Mouse (Mus musculus) CD4-positive helper T cell, adult 2 months (primary cell): ENCODE results near the gene Enpp3.
A peak's percentile ranks its signal among the peaks of the same experiment; 100 is the strongest.

ENCODE experiments used
- DNase-seq: peaks from one replicate; pipeline ENCODE4 v3.0.0-alpha.2; 2012; ENCODE audit warnings: low read depth, missing footprints, low spot score

The Enpp3 gene

DNA sequence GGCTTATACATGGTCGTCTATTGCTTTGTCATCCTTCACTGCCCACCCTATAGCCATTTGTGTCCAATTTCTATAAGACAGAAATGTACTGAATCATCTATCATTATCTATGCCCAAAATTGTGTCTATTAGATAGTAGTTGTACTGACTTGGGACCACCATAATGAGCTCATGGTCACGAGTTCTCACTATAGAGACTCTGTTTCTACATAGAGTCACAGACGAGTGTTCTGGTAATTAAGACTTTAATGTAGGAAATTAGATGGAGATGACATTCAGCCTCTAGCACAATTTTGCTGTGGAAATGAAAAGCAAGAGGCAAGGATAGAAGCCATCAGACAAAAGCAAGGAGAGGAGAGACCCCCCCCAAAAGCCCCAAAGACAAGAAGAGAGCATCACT lies 78.0 kb downstream of the Enpp3 start:
- no peak for DNase-seq

DNA sequence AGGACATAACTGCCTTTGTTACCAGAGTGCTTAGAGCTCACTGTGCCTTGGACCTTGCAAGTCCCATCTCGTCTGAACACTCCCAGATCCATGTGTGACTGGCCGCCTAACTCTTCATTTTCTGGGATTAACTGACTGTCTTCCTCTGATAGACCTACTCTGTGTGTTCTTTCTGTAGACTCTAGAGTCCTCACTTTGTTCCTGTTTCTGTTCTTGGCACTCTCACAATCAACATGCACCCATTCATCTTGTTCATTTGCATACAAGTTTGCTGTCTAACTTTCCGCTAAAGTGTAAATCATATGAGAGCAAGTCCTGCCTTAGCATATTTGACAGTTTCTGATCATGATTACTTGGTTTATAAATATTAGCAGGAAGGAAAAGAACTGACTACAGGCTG lies 79.4 kb downstream of the Enpp3 start:
- no peak for DNase-seq

DNA sequence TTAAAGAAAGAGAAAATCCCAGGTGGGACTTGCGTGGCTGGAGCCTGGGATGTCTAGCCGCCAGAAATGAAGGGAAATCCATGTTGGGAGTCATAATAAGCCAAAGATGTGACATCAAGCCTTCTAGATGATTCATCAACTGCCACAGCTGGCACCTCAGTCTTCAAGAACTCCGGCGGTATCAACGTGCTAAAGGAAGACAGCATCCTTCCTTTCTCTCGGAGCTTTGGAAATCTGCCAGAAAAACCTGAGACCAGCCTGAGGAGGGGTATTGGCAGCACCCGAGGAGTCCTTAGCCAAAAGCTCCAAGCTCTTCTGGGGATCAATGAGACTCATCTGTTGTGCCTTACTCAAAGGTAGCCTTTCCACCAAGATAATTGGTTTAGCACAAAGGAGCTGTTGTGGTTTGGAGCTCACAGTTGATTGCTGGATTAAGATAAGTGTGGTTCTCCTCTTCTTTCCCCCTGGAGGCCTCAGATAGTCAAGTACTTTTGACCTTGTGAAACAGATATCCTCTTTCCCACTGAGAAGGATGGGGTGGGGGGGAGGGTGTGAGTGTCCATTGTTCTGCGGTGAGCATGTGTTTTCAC lies 84.2 kb downstream of the Enpp3 start:
- no peak for DNase-seq

DNA sequence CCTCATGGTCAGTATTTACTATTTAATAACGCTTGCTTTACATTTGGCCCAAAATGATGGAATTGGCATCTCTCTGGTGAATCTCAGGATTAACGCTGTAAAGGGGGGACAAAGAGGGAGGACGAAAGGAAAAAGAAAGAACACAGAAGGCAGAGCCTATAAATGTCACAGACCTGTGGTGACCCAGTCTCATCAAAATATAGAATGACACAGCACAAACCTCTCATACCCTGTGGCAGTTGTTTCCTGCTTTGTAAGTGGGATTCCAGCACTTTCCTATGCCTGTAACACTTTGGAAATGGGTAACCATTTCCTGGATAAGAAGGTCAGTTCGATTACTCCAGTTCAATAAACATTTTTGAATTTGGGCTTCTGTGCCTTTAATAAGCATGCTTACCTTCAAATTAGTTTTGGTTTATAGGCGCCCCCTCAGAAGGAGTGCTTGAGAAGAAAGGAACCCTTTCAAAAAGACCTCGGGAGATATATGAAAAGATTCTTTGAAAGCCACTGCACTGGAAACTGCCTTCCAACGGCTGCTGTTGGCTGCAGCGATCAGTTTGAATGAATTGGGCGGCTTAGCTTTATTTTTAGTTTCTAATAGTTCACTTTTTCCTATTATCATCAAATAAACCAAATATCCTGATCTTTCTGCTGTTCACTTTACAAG lies 87.6 kb downstream of the Enpp3 start:
- DNase-seq, result no peak

DNA sequence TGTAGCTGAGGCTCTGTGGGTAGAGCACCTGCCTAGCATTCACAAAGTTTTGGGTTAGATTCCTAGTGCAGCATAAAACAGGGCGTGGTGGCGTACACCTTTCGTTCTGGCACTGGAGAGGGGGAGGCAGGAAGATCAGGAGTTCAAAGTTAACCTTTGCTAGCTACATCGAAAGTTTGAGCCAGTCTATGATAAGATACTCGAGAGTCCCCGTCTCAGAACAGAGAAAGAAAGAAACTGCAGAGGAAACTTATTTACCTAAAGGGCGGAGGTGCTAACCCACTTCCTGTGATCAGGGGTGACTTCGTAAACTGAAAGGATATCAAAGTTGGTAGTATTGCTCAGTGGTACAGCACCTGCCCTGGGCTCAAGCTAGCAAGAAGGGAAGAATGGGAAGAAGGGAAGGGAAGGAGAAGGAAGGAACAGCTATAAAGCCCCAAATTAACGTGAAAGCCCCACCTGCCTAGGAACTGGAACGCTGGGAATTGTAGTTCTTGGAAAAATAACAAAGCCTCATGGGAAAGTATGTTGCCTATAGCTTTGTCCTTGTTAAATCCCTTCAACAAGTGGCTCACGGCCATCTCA lies 88.3 kb downstream of the Enpp3 start:
- peak; percentile 88 for DNase-seq

DNA sequence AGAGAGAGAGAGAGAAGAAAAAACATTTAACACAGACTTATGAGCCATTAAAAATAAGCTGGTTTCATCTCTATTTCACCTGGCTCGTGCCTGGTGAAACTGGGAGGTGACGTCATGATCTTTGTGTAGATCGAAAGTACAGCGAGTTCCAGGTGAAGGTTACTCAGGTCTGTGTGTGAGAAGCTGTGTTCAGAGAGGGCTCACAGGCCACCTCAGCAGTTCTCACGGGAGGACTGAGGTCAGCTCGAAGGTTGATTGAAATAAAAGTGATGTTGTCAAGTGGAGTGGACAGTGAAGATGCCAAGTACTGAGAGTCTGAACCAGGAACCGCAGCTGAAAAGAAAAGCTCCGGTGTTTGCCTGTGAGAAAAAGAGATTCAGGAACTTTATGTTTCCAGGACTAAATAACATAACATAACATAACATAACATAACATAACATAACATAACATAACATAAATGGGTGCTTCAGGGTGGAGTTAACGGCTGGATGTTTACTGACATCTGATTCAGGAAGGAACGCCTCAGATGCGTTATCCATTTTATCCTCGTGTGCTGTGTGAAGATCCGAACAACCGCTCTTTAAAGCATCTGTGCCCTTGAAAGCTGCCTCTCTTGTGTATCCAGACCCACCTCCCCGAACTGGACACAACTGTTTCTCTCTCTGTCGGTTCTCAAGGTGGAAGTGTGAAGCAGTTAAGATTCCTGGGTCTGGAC lies 88.9 kb downstream of the Enpp3 start:
- DNase-seq, result peak; percentile 81

DNA sequence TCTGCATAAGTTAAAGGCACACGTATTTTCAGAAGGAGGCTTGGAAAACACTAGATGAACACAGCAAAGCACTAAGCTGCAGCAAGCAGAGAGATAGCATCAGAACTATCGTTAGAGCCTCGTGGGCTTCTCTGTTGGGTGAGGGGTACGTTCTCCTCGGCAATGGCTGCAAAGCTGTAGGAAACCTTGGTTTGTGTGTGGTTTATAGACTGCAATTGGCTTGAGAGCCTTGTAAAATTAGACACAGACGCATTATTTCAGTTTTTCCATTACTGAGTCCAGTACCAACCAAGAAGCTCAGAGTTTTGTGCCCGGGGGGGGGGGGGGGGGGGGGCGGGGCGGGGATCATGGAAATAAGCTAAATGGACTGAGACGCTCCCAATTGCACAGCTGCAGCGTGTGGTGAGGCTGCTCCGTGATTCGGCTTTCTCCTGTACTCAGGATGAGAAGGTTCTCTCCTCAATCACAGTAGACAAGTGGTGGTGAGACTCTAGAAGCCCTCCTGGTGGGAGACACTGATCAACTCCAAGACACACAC lies 99.6 kb downstream of the Enpp3 start:
- DNase-seq, result no peak

DNA sequence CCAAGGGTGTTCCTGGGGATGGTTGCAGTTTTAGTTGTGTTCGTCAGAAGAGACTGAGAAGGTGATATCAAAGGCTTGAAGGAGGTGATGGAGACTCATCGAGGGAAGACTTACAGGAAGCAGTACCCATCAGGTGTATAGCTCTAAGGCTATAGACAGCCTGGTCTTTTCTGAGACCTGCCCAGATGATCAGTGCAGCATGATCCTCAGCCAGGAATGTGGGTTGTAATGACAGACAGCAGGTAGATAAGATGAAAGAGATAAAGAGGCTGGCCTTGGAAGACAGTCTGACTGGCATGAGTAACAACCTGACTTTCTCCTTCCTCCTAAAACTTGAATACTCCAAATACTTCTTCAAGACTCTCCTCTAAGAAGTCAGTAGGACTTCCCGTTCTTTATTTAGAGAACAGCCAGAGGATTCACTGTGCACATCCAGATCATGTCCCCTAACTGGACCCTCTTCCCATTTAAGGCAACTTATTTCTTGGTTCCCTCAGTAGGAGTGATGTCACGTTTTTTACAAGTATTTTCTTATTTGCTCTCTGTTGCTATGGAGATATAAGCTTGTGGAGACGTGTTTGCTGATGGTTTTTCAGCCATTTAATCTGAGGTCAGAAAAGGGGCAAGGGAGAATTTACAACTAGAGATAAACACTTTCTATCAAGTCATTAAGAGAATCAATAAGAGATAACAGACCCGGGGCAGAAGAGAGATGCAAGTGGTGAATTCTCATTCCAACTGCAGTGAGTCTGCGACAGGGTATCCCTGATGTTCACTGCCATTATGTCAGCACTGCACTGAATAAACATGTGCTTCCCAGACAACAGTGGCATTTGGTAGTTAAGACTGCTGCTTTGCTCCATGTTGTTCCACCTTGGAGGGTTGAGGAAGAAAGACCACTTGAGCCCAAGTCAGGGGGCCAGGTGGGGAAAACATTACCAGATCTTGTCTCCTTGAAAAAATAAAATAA lies 101.1 kb downstream of the Enpp3 start:
- DNase-seq, result no peak

DNA sequence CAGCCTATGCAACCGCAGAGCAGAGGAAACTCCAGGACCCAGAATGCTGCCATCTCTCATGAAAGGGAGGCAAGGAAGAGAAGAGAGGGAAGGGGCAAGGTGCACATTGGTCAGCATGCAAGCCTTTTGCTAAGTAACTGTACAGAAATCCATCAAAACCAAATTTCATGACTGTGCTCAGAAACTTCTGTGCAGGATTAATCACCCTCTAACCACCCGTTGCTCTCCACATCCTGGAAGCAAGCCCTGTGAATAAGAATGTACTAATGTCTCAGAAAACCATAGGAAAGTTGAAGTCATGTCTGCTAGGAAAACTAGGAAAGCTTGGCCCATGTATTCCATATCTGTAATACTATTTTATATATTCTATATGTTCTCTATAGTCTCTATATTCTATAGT lies 103.5 kb downstream of the Enpp3 start:
- no peak for DNase-seq

DNA sequence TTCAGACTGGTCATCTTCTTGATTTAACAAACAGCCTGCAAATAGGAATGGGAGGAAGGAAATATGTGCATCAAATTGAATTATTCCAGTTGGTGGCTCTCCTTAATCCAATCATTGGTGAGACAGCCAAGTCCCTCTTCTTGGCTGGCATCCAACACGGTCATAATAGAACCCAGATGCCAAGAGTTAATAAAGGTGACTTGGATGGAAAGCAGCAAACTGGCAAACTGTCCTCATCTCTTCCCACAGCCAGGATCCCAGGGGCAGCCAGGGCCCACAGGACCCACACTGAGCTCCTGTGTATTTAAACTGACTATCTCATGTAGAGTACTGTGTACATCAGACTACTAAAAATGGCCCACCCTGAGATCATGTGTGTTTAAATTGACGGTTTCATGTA lies 104.2 kb downstream of the Enpp3 start:
- no peak for DNase-seq

DNA sequence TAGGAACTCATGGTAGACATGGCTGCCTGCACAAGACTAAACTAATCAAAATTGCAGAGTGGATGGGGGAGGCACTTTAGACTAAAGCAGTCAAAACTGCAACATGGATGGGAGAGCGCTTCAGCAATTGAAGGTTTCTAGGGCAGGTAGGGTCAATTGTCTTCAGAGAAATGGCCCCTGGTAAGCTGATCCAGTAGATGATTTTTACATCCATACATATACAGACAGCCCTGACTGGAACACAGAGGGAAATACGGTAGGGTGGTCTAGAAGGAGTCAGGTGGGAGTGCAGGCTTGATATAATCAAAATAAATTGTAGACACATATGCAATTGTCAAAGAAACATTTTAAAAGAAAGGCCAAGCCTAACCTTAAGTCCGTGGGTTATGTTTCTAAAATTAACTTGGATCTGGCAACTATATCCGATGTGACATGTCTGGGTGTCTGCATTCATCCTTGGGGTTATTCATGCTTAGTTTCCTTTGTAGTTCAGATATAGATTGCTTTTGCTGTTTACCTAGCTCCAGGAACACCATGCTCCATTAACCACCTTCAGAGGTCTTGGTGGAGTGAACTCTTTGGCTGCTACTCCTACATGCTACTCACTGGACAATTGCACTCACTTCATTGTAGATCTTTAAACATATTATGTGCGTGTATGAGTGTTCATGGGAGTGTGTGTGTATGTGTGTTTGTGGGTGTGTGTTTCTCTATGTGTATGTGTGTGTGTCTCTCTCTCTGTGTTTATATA lies 107.4 kb downstream of the Enpp3 start:
- no peak for DNase-seq

DNA sequence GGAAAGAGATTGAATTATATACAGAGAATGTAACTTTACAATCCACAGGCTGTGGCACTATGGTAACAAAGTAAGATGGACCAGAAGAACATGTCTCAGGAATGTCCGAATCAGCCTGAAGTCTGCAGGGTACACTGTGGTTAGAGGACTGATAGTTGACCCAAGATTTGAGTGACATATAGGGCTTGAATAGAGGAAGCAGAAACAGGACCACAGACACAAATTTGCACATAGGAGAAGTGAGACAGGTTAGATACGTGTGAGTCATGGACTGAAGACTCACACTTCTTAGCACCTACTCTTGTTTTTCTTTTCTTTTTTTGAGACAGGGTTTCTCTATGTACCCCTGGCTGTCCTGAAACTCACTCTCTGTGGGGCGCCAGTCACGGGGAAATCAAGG lies 115.1 kb downstream of the Enpp3 start:
- no peak for DNase-seq

DNA sequence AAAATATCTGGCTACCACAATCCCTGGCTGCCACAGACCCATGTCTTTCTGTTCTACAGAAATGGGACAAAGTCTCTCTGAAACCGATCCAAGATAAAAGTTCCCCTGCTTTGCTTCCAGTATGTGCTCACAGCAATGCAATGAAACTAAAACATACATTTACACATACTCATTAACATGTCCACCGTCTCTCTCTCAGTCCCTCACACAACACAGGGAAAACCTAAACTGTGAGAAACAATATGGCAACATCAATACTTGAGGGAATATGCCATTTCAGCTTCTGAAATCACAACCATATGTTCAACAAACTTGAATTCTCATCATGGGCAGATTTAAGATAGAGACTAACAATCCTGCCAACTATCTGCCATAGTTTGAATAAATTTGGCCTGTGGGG lies 117.4 kb downstream of the Enpp3 start:
- no peak for DNase-seq
